Mouse (Mus musculus) ES-E14 (cell line): Measurements from ENCODE around the gene Lgr5.

Source experiments
- CHD2 ChIP-seq: IDR thresholded peaks from 2 replicates; pipeline ENCODE4 v1.6.1; 2014; ENCODE audit warnings: mild to moderate bottlenecking, low read depth, low read length, inconsistent platforms
- HCFC1 ChIP-seq: IDR thresholded peaks from 2 replicates; pipeline ENCODE4 v1.6.1; 2012; ENCODE audit warnings: low read length, inconsistent platforms, borderline replicate concordance; ENCODE audit not compliant: insufficient read depth
- MAFK ChIP-seq: IDR thresholded peaks from 2 replicates; pipeline ENCODE4 v1.6.1; 2014; ENCODE audit warnings: mild to moderate bottlenecking, low read depth, low read length, inconsistent platforms; ENCODE audit not compliant: insufficient read depth
- ZC3H11A ChIP-seq: IDR thresholded peaks from 2 replicates; pipeline ENCODE4 v1.6.1; 2012; ENCODE audit warnings: low read depth, mild to moderate bottlenecking, inconsistent platforms, low read length, borderline replicate concordance
- ZNF384 ChIP-seq: IDR thresholded peaks from 2 replicates; pipeline ENCODE4 v1.6.1; 2012; ENCODE audit warnings: low read depth, low read length, inconsistent platforms

DNA sequence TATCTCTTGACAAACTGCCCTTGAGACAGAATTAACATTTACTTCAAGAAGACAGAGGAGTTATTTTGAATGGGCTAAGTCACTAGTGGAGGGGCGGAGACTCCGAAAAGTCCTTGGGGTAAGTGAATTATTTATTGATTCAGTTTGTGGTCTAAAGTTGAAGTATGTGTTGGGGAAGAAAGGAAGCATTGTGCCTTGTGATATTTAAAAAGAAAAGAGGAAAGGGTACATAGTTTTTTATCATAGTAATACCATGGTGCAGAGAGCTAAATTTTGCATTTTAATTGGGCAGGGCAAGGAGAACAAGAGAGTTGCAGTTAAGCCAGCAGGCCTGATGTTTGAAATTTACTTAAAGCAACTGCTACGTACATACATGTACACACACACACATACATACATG is 68.7 kb downstream of the Lgr5 start:
- no peak for TF ChIP-seq HCFC1
- TF ChIP-seq ZC3H11A: no peak
- TF ChIP-seq MAFK: no peak
- no peak for TF ChIP-seq ZNF384
- TF ChIP-seq CHD2: no peak
